Mouse (Mus musculus): ENCODE data around the gene Sfxn4.

The Sfxn4 gene

GRCm38 (mm10) chr19:60818677-60819076 is 42.6 kb downstream of the Sfxn4 start:
- no peak for DNase-seq

- no peak for DNase-seq
Observed at GRCm38 (mm10) chr19:60813133-60813532, 48.1 kb downstream of the Sfxn4 start.

- DNase-seq, result no peak
Observed at GRCm38 (mm10) chr19:60812036-60812389, 49.3 kb downstream of the Sfxn4 start.

- peak; percentile 90 for DNase-seq
Observed at GRCm38 (mm10) chr19:60811098-60812035, 49.9 kb downstream of the Sfxn4 start, which contains the start of gene Fam45a. Gene Fam45a, plus strand, starts transcription at chr19:60811585.

GRCm38 (mm10) chr19:60809927-60810326 is 51.4 kb downstream of the Sfxn4 start:
- DNase-seq, result no peak

- no peak for DNase-seq
Observed at GRCm38 (mm10) chr19:60804903-60805302, 56.4 kb downstream of the Sfxn4 start.

- DNase-seq, result no peak
Observed at GRCm38 (mm10) chr19:60799867-60800569, 61.3 kb downstream of the Sfxn4 start.

- no peak for DNase-seq
Observed at GRCm38 (mm10) chr19:60797415-60797814, 63.9 kb downstream of the Sfxn4 start.

- DNase-seq, result peak; percentile 25
Observed at GRCm38 (mm10) chr19:60795244-60795643, 66.0 kb downstream of the Sfxn4 start.

- no peak for DNase-seq
Observed at GRCm38 (mm10) chr19:60793170-60793707, 68.0 kb downstream of the Sfxn4 start.

- DNase-seq, result no peak
Observed at GRCm38 (mm10) chr19:60791164-60791563, 70.1 kb downstream of the Sfxn4 start.

- peak; percentile 92 for DNase-seq
Observed at GRCm38 (mm10) chr19:60790551-60791161, 70.6 kb downstream of the Sfxn4 start, which contains the start of gene Eif3a. Gene Eif3a, minus strand, starts transcription at chr19:60790658.

GRCm38 (mm10) chr19:60789919-60790506 is 71.3 kb downstream of the Sfxn4 start:
- peak; percentile 65 for DNase-seq

- DNase-seq, result no peak
Observed at GRCm38 (mm10) chr19:60789452-60789851, 71.8 kb downstream of the Sfxn4 start.

- DNase-seq, result no peak
Observed at GRCm38 (mm10) chr19:60788214-60788960, 72.9 kb downstream of the Sfxn4 start.

- DNase-seq, result no peak
Observed at GRCm38 (mm10) chr19:60787465-60788150, 73.7 kb downstream of the Sfxn4 start.

Data from kidney, adult 11 months (tissue).